Mouse (Mus musculus) small intestine, adult 2 months (tissue): ENCODE measurements around the gene Amdhd1.

Experiments used
- CTCF ChIP-seq: fragments of 200-500 bp; IDR thresholded peaks from 2 replicates; pipeline ENCODE4 v1.5.1; 2012; ENCODE audit warnings: low read depth, mild to moderate bottlenecking, control low read depth, inconsistent platforms, low read length, moderate library complexity, mixed read lengths; ENCODE audit not compliant: insufficient replicate concordance, insufficient read length; ENCODE audit errors: extremely low read depth
- POLR2A ChIP-seq: fragments of 200-500 bp; IDR thresholded peaks from 2 replicates; pipeline ENCODE4 v1.6.1; 2012; ENCODE audit warnings: low read depth, mild to moderate bottlenecking, control low read depth, inconsistent platforms, low read length, moderate library complexity

GRCm38 (mm10) chr10:93500864-93501263 is 39.0 kb downstream of the Amdhd1 start:
- no peak for TF ChIP-seq POLR2A
- no peak for TF ChIP-seq CTCF
